In the genomic region with DNA sequence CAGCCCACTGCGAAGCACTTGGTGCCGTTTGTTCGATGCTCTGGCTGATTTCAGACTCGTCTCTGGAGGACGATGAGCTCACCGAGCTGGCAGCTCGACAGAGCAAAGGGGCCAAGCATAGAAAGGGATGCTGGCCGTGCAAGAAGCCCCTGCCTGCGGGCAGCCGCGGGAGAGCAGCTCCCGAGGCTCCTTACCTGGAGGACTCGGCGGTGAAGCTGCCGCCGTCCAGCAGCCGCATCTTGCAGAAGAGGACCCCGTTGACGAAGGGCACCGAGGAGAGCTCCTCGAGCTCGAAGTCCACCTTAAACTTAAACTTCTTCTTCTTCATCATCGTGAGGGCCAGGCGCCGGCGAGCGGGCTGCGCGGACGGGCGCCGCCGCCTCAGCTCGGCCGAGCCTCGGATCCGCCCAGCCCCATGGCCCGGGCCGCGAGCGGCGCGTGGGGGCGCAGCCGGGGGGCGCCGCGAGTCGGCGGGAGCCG, we compare ENCODE assay signal across 8 mouse cellular contexts. TPM values are rescaled to one million over a fixed set of nuclear protein-coding genes. Genes with fewer than 3 reads are reported as not detected.
DNase-seq lines count a peak whose midpoint lies in the region; ATAC-seq lines count a peak whose summit lies in the region.

No protein-coding gene starts in this region.

- no peaks in the 10 kb centered on the region for H3K9me3 ChIP-seq in forebrain, embryonic 15.5 days
- H3K9me3 ChIP-seq in hindbrain, embryonic 12.5 days (replicated peaks), result no peaks in the 10 kb centered on the region
- no peaks in the 10 kb centered on the region for H3K9me3 ChIP-seq in liver, embryonic 13.5 days (replicated peaks)

- H3K9ac ChIP-seq in forebrain, embryonic 15.5 days (replicated peaks), result peak overlapping the region; percentile 83
- H3K9ac ChIP-seq in hindbrain, embryonic 12.5 days, result peak overlapping the region; percentile 89
- peak overlapping the region; percentile 79 for H3K9ac ChIP-seq in liver, embryonic 13.5 days

- H3K4me3 ChIP-seq in forebrain, embryonic 15.5 days, result peak overlapping the region; percentile 73
- H3K4me3 ChIP-seq in hindbrain, embryonic 12.5 days, result peak overlapping the region; percentile 64
- peak overlapping the region; percentile 72 for H3K4me3 ChIP-seq in liver, embryonic 13.5 days (replicated peaks)

- ATAC-seq in forebrain, embryonic 15.5 days (replicated peaks), result peak; percentile 83
- peak; percentile 86 for ATAC-seq in hindbrain, embryonic 12.5 days (ENCODE audit: low FRiP score)
- ATAC-seq in liver, embryonic 13.5 days (ENCODE audit: low read depth), result peak; percentile 83

- DNase-seq in thymus, postnatal 10 days (ENCODE audit: low spot score in 2 of 2), result peak; percentile 28 to 36
- no peak for DNase-seq in thymus, postnatal 36 days
- DNase-seq in c-Kit-positive CD71-positive TER-119-negative erythroid progenitor cells, embryonic 14.5 days (ENCODE audit: low read depth), result peak; percentile 25
- DNase-seq in liver, embryonic 13.5 days, result peak; percentile 19
- DNase-seq in neural tube, embryonic 10.5 days (ENCODE audit: extremely low spot score, low spot score), result peak; percentile 80
- DNase-seq in layer of hippocampus, adult 11-12 months (ENCODE audit: low spot score), result no peak

- H3K4me2 ChIP-seq in forebrain, embryonic 15.5 days (replicated peaks), result peak overlapping the region; percentile 67
- H3K4me2 ChIP-seq in hindbrain, embryonic 12.5 days (replicated peaks), result peak overlapping the region; percentile 70
- H3K4me2 ChIP-seq in liver, embryonic 13.5 days, result peak overlapping the region; percentile 98

- WGBS in forebrain, embryonic 15.5 days, result under 1% methylated on average over 48 of the region's 51 CpGs
- WGBS in hindbrain, embryonic 12.5 days, result under 1% methylated on average over 48 of the region's 51 CpGs
- under 1% methylated on average over 45 of the region's 51 CpGs for WGBS in liver, embryonic 13.5 days (ENCODE audit: insufficient replicate concordance)

- no peaks in the 10 kb centered on the region for H3K27me3 ChIP-seq in forebrain, embryonic 15.5 days
- H3K27me3 ChIP-seq in hindbrain, embryonic 12.5 days, result no peaks in the 10 kb centered on the region
- no peaks in the 10 kb centered on the region for H3K27me3 ChIP-seq in liver, embryonic 13.5 days

- H3K27ac ChIP-seq in forebrain, embryonic 15.5 days (replicated peaks), result peak overlapping the region; percentile 89
- peak overlapping the region; percentile 87 for H3K27ac ChIP-seq in hindbrain, embryonic 12.5 days
- peak overlapping the region; percentile 47 for H3K27ac ChIP-seq in liver, embryonic 13.5 days

- H3K36me3 ChIP-seq in forebrain, embryonic 15.5 days, result no peaks in the 10 kb centered on the region
- H3K36me3 ChIP-seq in hindbrain, embryonic 12.5 days, result no peaks in the 10 kb centered on the region
- no peaks in the 10 kb centered on the region for H3K36me3 ChIP-seq in liver, embryonic 13.5 days

- peaks cover 37% of the 10 kb centered on the region for H3K4me1 ChIP-seq in forebrain, embryonic 15.5 days
- peaks cover 25% of the 10 kb centered on the region; the same call in 1 of the 2 replicates for H3K4me1 ChIP-seq in hindbrain, embryonic 12.5 days
- H3K4me1 ChIP-seq in liver, embryonic 13.5 days (replicated peaks), result peaks cover 44% of the 10 kb centered on the region

RNA-seq across cellular contexts. Expression of a gene that starts 0.4 kb away (rescaled TPM):
- polyA plus RNA-seq in forebrain, embryonic 15.5 days (2015; fragmentation: Nextera tagmentation; extraction: Ambion mirVana), result 13.8 and 16.0 TPM in 2 replicates
- 17.1 and 20.6 TPM in 2 replicates for polyA plus RNA-seq in hindbrain, embryonic 12.5 days (2016; fragmentation: Nextera tagmentation; extraction: Ambion mirVana)
- 1.6 and 1.9 TPM in 2 replicates for polyA plus RNA-seq in liver, embryonic 13.5 days (2015; fragmentation: Nextera tagmentation; extraction: Ambion mirVana)

RNA-seq across cellular contexts. Expression of a gene that starts 53.2 kb away (rescaled TPM):
- polyA plus RNA-seq in forebrain, embryonic 15.5 days (2015; fragmentation: Nextera tagmentation; extraction: Ambion mirVana), result not detected in 2 replicates
- not detected in 2 replicates for polyA plus RNA-seq in hindbrain, embryonic 12.5 days (2016; fragmentation: Nextera tagmentation; extraction: Ambion mirVana)
- polyA plus RNA-seq in liver, embryonic 13.5 days (2015; fragmentation: Nextera tagmentation; extraction: Ambion mirVana), result not detected in 2 replicates

Comparison
In these comparisons a context has a peak if more than half of its experiments do, and no peak if none do; other contexts are left out.
1. DNase-seq: peak in thymus, postnatal 10 days (2 of 2), c-Kit-positive CD71-positive TER-119-negative erythroid progenitor cells, embryonic 14.5 days (single experiment), liver, embryonic 13.5 days (single experiment) and neural tube, embryonic 10.5 days (single experiment); none in thymus, postnatal 36 days (0 of 2) and layer of hippocampus, adult 11-12 months (single experiment).
2. Peak in every context shown above with its lines, with median percentiles within 50 percentile points of each other: ATAC-seq, H3K27ac ChIP-seq, H3K4me2 ChIP-seq, H3K4me3 ChIP-seq and H3K9ac ChIP-seq.